Mouse (Mus musculus): Measurements from ENCODE around the gene Pi4k2a. TPM values are rescaled to one million over a fixed set of nuclear protein-coding genes. Genes with fewer than 3 reads are reported as not detected.
A peak's percentile ranks its signal among the peaks of the same experiment; 100 is the strongest.

Pi4k2a gene
- polyA plus RNA-seq, 1 experiment from 2014 or later, result 29.6 TPM

DNA sequence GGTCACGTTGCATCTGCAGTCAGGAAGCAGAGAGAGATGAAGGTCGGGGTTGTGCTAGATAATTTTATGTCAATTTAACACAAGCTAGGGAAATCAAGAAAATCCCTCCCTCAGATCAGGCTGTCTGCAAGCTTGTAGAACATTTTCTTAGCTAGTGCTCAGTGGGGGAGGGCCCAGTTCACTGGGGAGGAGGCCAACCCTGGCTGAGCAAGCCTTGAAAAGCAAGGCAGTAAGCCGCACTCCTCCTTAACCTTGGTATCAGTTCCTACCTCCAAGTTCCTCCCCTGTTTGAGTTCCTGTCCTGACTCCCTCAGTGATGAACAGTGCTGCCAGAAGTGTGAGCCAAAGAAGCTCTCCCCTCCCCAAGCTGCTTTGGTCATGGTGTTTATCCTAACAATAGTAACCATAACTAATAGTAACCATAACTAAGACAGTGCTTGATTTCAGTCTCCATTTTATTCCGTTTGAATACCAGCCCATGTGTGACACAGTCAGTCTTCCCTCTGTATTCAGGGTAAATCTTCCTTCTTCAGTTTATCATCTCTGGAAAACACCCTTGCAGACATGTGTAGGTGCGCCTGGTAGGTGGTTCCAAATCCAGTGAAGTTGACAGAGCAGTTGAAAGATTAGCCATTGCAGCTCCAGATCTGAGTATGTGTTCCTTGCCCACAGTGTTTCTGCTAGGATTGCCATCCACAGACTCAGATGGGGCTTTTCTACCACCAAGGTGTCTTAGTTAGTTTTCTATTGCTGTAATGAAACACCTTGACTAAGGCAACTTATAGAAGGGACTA lies 49.7 kb downstream of the Pi4k2a start:
- no peaks in the 10 kb centered on the region for H3K9me3 ChIP-seq
- H3K9ac ChIP-seq, result no peak overlapping the region
- no peak overlapping the region for H3K4me3 ChIP-seq
- no peak for ATAC-seq (ENCODE audit: low FRiP score, low read depth)
- no peaks in the 10 kb centered on the region for H3K36me3 ChIP-seq
- peaks cover 3% of the 10 kb centered on the region for H3K4me1 ChIP-seq
- H3K27me3 ChIP-seq, result no peaks in the 10 kb centered on the region
- no peak overlapping the region for H3K4me2 ChIP-seq (replicated peaks)
- no peak overlapping the region for H3K27ac ChIP-seq
- WGBS, result 79% methylated on average over 5 of the region's 5 CpGs

DNA sequence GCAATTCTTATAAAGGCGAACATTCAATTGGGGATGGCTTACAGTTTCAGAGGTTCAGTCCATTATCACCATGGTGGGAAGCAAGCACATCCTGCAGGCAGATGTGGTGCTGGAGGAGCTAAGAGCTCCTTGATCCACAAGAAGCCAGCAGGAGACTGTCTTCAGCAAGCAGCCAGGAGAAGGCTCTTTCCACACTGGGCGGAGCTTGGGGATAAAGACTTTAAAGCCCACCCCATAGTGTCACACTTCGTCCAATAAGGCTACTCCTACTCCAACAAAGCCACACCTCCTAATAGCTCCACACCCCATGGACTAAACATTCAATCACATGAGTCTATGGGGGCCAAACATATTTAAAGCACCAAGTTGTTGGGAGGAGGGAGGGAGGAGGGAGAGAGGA lies 51.7 kb downstream of the Pi4k2a start:
- Histone ChIP-seq H3K9ac (no peak overlapping the region), H3K27ac (no peak overlapping the region), H3K4me1 (peaks cover 9% of the 10 kb centered on the region), H3K4me3 (no peak overlapping the region), H3K27me3 (no peaks in the 10 kb centered on the region), H3K36me3 (no peaks in the 10 kb centered on the region), H3K4me2 (replicated peaks) (no peak overlapping the region), H3K9me3 (no peaks in the 10 kb centered on the region)
- no peak for ATAC-seq (ENCODE audit: low FRiP score, low read depth)
- 77% methylated on average over 3 of the region's 3 CpGs for WGBS

DNA sequence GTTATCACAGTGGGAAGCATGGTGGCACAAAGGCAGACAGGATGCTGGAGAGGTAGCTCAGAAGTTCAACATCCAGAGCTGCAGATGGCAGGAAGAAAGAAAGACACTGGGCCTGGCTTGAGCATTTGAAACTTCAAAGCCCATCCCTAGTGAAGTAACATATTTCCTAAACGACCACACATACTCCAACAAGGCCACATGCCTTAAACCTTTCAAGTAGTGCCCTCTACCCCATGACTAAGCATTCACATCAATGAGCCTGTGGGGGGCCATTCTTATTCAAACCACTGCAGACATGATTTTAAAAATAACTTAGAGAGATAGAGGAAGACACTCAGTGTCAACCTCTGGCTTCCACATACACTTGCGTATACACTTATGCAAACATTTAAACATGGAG lies 52.5 kb downstream of the Pi4k2a start:
- 62% methylated on average over 2 of the region's 2 CpGs for WGBS
- Histone ChIP-seq H3K27me3 (no peaks in the 10 kb centered on the region), H3K4me3 (no peak overlapping the region), H3K27ac (no peak overlapping the region), H3K9ac (no peak overlapping the region), H3K9me3 (no peaks in the 10 kb centered on the region), H3K4me2 (replicated peaks) (no peak overlapping the region), H3K36me3 (no peaks in the 10 kb centered on the region), H3K4me1 (peaks cover 10% of the 10 kb centered on the region)
- ATAC-seq (ENCODE audit: low FRiP score, low read depth), result no peak

DNA sequence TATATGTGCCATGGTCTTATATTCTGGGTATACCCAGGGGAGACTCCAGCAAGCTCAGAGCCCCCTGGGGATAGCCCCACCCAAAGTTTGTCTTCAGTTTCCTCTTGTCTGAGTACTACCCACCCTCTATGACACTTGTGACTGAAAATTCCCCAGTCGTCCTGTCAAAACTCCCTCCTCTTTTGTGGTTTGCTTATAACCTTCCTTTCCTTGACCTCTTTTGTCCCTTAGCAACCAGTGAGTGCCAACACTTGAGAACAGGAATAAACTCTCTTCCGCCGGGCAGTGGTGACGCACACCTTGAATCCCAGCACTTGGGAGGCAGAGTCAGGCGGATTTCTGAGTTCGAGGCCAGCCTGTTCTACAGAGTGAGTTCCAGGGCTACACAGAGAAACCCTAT lies 53.8 kb downstream of the Pi4k2a start:
- Histone ChIP-seq H3K9ac (no peak overlapping the region), H3K4me3 (no peak overlapping the region), H3K4me2 (replicated peaks) (no peak overlapping the region), H3K4me1 (peaks cover 21% of the 10 kb centered on the region), H3K27me3 (no peaks in the 10 kb centered on the region), H3K27ac (no peak overlapping the region), H3K9me3 (no peaks in the 10 kb centered on the region), H3K36me3 (no peaks in the 10 kb centered on the region)
- no peak for ATAC-seq (ENCODE audit: low FRiP score, low read depth)
- 59% methylated on average over 6 of the region's 6 CpGs for WGBS

DNA sequence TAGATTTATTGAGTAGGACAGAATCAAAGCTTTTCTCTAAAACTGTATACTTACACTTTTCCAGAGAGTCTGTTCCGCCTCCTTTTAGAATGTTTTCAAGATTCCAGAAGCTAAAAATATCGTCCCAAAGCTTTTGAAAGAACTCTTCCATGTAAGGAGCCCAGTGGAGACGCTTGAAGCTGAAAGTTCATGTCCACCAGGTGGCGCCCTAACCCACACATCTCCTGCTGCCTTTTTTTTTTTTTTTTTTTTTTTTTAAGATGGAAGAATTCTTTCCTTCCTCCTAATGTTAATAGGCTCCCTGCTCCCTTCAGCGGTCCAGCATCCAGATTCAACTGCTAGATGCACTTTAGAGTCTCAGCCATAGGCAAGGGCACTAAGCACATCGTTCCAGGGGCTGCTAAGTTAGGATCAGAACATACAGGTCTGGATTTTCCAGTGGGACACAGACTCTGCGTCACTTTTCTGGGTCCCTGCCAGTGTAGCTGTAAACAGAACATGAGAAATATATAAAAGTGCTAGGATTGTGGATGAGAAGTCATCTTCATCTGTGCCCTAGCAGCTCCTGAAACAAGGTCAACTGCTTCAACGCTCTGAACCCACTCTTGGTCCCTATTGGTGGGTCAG lies 54.4 kb downstream of the Pi4k2a start:
- Histone ChIP-seq H3K4me3 (no peak overlapping the region), H3K27me3 (no peaks in the 10 kb centered on the region), H3K4me2 (replicated peaks) (no peak overlapping the region), H3K9ac (no peak overlapping the region), H3K36me3 (no peaks in the 10 kb centered on the region), H3K9me3 (no peaks in the 10 kb centered on the region), H3K4me1 (peaks cover 27% of the 10 kb centered on the region), H3K27ac (no peak overlapping the region)
- WGBS, result 27% methylated on average over 8 of the region's 8 CpGs
- ATAC-seq (ENCODE audit: low FRiP score, low read depth), result no peak

DNA sequence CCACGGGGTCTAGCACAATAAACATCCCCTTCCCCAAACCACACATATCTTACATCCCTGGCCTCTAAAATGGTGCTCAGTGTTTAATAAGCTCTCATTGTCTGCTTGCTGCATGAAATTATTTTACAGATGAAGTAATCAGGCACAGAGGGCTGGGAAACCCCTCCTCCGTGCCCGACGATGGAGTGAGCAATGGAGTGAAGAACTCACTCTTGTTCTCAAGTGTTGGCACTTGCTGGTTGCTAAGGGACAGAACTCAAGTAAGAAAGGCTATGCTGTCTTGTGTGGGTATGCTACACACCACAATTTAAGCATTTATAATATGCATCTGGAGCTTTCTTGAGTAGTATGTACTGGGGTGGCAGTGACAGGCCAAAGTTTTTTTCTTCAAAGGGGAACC lies 54.9 kb downstream of the Pi4k2a start:
- no peak overlapping the region for H3K4me3 ChIP-seq
- H3K36me3 ChIP-seq, result no peaks in the 10 kb centered on the region; the same call in 1 of the 2 replicates
- H3K9ac ChIP-seq, result no peak overlapping the region
- 73% methylated on average over 4 of the region's 4 CpGs for WGBS
- H3K4me2 ChIP-seq (replicated peaks), result no peak overlapping the region
- no peaks in the 10 kb centered on the region for H3K27me3 ChIP-seq
- peaks cover 32% of the 10 kb centered on the region for H3K4me1 ChIP-seq
- no peak overlapping the region for H3K27ac ChIP-seq
- no peaks in the 10 kb centered on the region for H3K9me3 ChIP-seq
- no peak for ATAC-seq (ENCODE audit: low FRiP score, low read depth)

DNA sequence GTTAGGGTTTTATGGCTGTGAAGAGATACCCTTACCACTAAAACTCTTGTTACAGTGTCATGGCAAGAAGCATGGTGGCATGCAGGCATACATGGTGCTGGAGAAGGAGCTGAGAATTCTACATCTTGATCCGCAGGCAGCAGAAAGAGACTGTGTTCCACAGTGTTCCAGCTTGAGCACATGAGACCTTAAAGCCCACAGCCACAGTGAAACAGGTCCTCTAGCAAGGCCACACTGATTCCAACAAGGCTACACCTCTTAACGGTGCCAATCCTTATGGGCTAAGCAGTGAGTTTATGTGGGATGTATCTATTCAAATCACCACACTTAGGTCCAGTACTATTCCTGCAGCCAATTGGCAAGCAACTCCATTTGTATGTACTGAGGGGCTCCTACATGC lies 55.5 kb downstream of the Pi4k2a start:
- WGBS, result 93% methylated on average over 2 of the region's 2 CpGs
- H3K9ac ChIP-seq, result no peak overlapping the region
- ATAC-seq (ENCODE audit: low FRiP score, low read depth), result no peak

DNA sequence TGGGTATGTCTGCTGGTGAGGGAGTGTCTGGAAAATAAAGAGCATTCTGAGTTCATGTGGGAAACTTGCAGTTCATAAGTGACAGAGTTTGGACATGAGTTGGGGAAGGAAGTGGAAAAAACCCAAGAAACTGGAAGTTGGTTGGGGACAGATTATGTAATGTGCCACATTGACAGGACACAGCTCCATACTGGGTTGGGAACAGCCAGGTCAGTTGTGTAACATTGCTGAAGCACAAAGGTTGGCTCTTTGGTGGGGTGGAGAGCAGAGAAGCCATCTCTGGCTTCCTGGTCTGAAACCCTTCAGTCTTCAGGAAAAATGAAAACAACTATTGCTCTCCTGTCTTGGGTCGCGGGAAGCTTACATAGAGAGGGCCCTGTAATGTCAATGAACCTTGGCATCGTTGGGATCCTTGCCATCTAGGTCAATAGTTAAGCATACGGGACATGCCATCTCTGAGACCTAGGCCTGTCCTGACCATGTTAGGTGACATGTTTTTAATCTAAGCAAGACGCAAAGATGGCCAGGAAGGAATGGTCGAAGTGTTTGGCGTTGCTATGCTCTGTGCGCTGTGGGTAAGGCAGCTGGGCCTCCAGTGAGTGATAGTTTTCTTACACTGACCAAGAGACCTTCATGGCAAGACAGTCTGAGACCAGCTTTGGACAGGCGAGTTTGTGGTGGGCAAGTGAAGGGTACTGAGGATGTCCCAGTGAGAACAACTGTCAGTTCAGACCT lies 56.2 kb downstream of the Pi4k2a start:
- ATAC-seq (ENCODE audit: low FRiP score, low read depth), result no peak

More for the DNA sequence above, 55.5 kb downstream of the Pi4k2a start:
- H3K4me1 ChIP-seq, result peaks cover 38% of the 10 kb centered on the region
- H3K36me3 ChIP-seq, result peaks cover 5% of the 10 kb centered on the region
- no peaks in the 10 kb centered on the region for H3K27me3 ChIP-seq
- no peaks in the 10 kb centered on the region for H3K9me3 ChIP-seq
- H3K4me2 ChIP-seq (replicated peaks), result no peak overlapping the region
- no peak overlapping the region for H3K4me3 ChIP-seq
- H3K27ac ChIP-seq, result no peak overlapping the region

DNA sequence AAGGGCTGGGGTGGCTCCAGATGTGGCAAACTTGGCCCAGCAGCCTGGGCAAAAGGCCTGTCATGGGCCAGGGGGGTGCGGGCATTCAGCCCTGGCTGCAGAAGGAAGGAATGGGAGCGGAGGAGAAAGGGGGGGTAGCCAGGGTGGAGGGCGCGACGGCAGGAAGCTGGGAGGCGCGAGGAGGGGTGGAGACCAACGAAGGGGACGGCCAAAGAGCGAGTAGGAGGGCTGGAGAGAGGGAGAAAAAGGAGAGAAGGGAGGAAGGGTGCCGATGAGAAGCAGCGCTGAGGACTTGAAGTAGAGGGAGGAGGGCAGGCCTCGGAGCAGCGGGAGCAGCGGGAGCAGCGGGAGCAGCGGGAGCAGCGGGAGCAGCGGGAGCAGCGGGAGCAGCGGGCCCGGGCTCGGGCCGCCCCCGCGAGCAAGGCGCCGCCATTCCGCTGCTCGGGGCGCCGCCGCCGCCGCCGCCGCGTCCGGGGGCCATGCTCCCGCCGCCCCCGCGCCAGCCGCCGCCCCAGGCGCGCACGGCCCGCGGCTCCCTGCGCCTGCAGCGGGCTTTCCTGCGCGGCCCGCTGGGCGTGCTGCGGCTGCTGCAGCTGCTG lies 57.0 kb downstream of the Pi4k2a start, which contains the start of gene Marveld1:
TSS of gene Marveld1 (plus strand) at position 231 of the 599 bp plus-strand sequence.
- peak within 1 kb of the TSS; percentile 95 for H3K27ac ChIP-seq
- H3K9ac ChIP-seq, result peak within 1 kb of the TSS; percentile 94
- H3K36me3 ChIP-seq, result peaks cover 13% of the 10 kb centered on the region
- peaks cover 53% of the 10 kb centered on the region for H3K4me1 ChIP-seq
- peak within 1 kb of the TSS; percentile 86 for H3K4me2 ChIP-seq (replicated peaks)
- peak; percentile 82 for ATAC-seq (ENCODE audit: low FRiP score, low read depth)
- no peaks in the 10 kb centered on the region for H3K27me3 ChIP-seq
- H3K9me3 ChIP-seq, result no peaks in the 10 kb centered on the region
- under 1% methylated on average over 33 of the region's 57 CpGs for WGBS
- peak within 1 kb of the TSS; percentile 81 for H3K4me3 ChIP-seq

More for the DNA sequence above, 56.2 kb downstream of the Pi4k2a start:
- peaks cover 45% of the 10 kb centered on the region for H3K4me1 ChIP-seq
- peak overlapping the region; percentile 81 for H3K4me3 ChIP-seq
- H3K27ac ChIP-seq, result peak overlapping the region; percentile 95
- H3K9ac ChIP-seq, result peak overlapping the region; percentile 94
- H3K36me3 ChIP-seq, result peaks cover 12% of the 10 kb centered on the region
- WGBS, result 87% methylated on average over 9 of the region's 9 CpGs
- H3K9me3 ChIP-seq, result no peaks in the 10 kb centered on the region
- H3K4me2 ChIP-seq (replicated peaks), result peak overlapping the region; percentile 86
- no peaks in the 10 kb centered on the region for H3K27me3 ChIP-seq

DNA sequence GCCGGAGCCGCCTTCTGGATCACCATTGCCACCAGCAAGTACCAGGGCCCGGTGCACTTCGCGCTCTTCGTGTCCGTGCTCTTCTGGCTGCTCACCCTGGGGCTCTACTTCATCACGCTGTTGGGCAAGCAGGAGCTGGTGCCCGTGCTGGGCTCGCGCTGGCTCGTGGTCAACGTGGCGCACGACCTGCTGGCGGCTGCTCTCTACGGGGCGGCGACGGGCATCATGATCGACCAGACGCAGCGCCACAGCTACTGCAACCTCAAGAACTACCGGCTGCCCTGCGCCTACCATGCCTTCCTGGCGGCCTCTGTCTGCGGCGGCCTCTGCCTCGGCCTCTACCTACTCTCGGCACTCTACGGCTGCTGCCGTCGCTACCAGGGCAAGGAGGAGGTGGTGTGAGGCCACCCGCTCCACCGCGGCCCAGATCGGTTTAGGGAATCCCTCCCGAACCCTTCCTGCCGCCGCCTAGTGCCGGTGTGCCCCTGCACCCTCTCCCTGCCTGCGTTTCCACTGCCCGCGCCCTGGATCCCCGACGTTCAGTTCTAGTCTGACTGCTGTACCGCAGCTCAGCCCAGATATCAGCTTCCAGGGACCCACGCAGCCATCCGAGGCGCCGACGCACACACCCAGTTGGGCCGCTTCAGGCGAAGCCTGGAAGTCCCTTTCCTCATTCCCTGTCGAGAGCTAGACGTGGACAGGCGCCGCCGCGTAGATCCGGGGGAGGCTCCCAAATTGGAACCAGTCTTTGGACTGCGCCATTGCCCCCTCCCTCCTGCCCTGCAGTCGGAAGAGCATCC lies 57.7 kb downstream of the Pi4k2a start:
- Histone ChIP-seq H3K9ac (peak overlapping the region; percentile 94), H3K27ac (peak overlapping the region; percentile 95), H3K4me3 (peak overlapping the region; percentile 81), H3K4me2 (replicated peaks) (peak overlapping the region; percentile 86), H3K27me3 (no peaks in the 10 kb centered on the region), H3K9me3 (no peaks in the 10 kb centered on the region), H3K4me1 (peaks cover 54% of the 10 kb centered on the region), H3K36me3 (peaks cover 13% of the 10 kb centered on the region)
- peak; percentile 45 for ATAC-seq (ENCODE audit: low FRiP score, low read depth)
- WGBS, result under 1% methylated on average over 63 of the region's 63 CpGs

DNA sequence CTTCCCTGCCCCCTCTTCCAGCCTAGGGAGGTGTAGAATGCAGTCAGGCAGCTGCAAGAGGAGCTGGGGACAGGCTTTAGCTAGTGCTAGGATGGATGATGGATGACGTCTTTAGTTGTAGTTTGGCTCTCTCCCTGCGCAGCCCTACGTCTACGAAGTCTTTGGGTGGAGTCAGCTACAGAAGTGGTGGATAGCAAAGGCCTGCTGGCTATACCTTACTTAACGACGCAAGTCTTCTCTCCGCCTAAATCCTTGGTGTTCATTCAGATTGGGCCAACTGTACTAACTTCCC lies 58.2 kb downstream of the Pi4k2a start:
- peak; percentile 55; the same call in 1 of the 2 replicates for ATAC-seq (ENCODE audit: low FRiP score, low read depth)
- H3K4me1 ChIP-seq, result peaks cover 54% of the 10 kb centered on the region
- peaks cover 13% of the 10 kb centered on the region for H3K36me3 ChIP-seq
- 11% methylated on average over 7 of the region's 7 CpGs for WGBS
- H3K9ac ChIP-seq, result peak overlapping the region; percentile 94
- H3K4me2 ChIP-seq (replicated peaks), result peak overlapping the region; percentile 86
- H3K9me3 ChIP-seq, result no peaks in the 10 kb centered on the region
- H3K27ac ChIP-seq, result peak overlapping the region; percentile 95
- H3K27me3 ChIP-seq, result no peaks in the 10 kb centered on the region
- H3K4me3 ChIP-seq, result peak overlapping the region; percentile 81
